ENCODE assay signal across 10 mouse cellular contexts in genomic region chr9:66886818-66887217, GRCm38 (mm10). TPM values are rescaled to one million over a fixed set of nuclear protein-coding genes. Genes with fewer than 3 reads are reported as not detected.
A peak's percentile ranks its signal among the peaks of the same experiment; 100 is the strongest.
DNase-seq lines count a peak whose midpoint lies in the region; ATAC-seq and TF ChIP-seq lines count a peak whose summit lies in the region.
"Had no signal": no experiment of that assay in that cellular context is flagged by ENCODE, and none has a peak within 500 bp of the region (broad histone marks: within the 10 kb centered on the region; RNA-seq: fewer than 3 reads in every experiment).

No protein-coding gene starts in this region.

- no peaks in the 10 kb centered on the region for H3K27me3 ChIP-seq in lung, postnatal 0 days (replicated peaks; ENCODE audit: insufficient read depth, low read length)
- H3K27me3 ChIP-seq: stomach, embryonic 15.5 days had no signal

- no peak for TF ChIP-seq EP300 in lung, postnatal 0 days (IDR thresholded peaks at IDR 0.05)

- H3K9ac ChIP-seq in lung, postnatal 0 days (replicated peaks; ENCODE audit: low read depth) = no peak overlapping the region
- H3K9ac ChIP-seq: stomach, embryonic 15.5 days had no signal

- 81% methylated on average over 6 of the region's 6 CpGs for WGBS in lung, postnatal 0 days
- WGBS in lung, adult 2 months = 72% methylated on average over 6 of the region's 6 CpGs

- no peaks in the 10 kb centered on the region for H3K9me3 ChIP-seq in lung, postnatal 0 days (ENCODE audit: low read length)
- H3K9me3 ChIP-seq: stomach, embryonic 15.5 days had no signal

- 0 out of 2 replicates have a peak, but pooled peaks cover 3% of the 10 kb centered on the region for H3K4me1 ChIP-seq in lung, postnatal 0 days (ENCODE audit: insufficient read depth, low read depth, low read length)
- H3K4me1 ChIP-seq in lung, adult 2 months (ENCODE audit: control insufficient read depth, insufficient read depth, low read length) = peaks cover 9% of the 10 kb centered on the region; the same call in 1 of the 2 replicates

- H3K27ac ChIP-seq in lung, postnatal 0 days (ENCODE audit: low read length) = no peak overlapping the region
- H3K27ac ChIP-seq: stomach, embryonic 15.5 days had no signal

- no peak overlapping the region for H3K4me3 ChIP-seq in lung, postnatal 0 days (ENCODE audit: low read depth, low read length)
- no peak overlapping the region for H3K4me3 ChIP-seq in lung, adult 2 months (replicated peaks; ENCODE audit: extremely low read depth, low read depth, low read length)
- H3K4me3 ChIP-seq: stomach, embryonic 15.5 days had no signal

- ATAC-seq in lung, postnatal 0 days = peak; percentile 43
- ATAC-seq in monocyte, adult 5-6 weeks (replicated peaks; ENCODE audit: insufficient number of reproducible peaks, low FRiP score, low TSS enrichment, poor library complexity, severe bottlenecking) = peak; percentile 94

- TF ChIP-seq CTCF in lung, postnatal 0 days (IDR thresholded peaks at IDR 0.05) = no peak
- no peak for TF ChIP-seq CTCF in lung, adult 2 months (IDR thresholded peaks at IDR 0.05; ENCODE audit: insufficient read depth, low read length)

- TF ChIP-seq POLR2A in lung, adult 2 months (IDR thresholded peaks at IDR 0.05; ENCODE audit: borderline replicate concordance, extremely low read depth, low read depth, low read length) = no peak

- H3K4me2 ChIP-seq in lung, postnatal 0 days (replicated peaks; ENCODE audit: low read depth, low read length) = no peak overlapping the region
- H3K4me2 ChIP-seq: stomach, embryonic 15.5 days had no signal

- peak; percentile 30 for DNase-seq in embryo, embryonic 10.5 days (ENCODE audit: low spot score)
- no peak for DNase-seq in embryo, embryonic 11 days
- peak; percentile 49 for DNase-seq in lung, postnatal 0 days (ENCODE audit: low spot score)
- DNase-seq in lung, adult 2 months = no peak
- DNase-seq in liver = peak; percentile 37
- no peak for DNase-seq in ovary, postnatal 14 days (ENCODE audit: low spot score)
- DNase-seq in kidney, postnatal 25 days = no peak
- DNase-seq: heart, postnatal 10 days had no signal

- no peaks in the 10 kb centered on the region for H3K36me3 ChIP-seq in lung, postnatal 0 days (ENCODE audit: insufficient read depth, low read length)
- H3K36me3 ChIP-seq: stomach, embryonic 15.5 days had no signal

RNA-seq across cellular contexts. Expression of gene Rab8b, which starts 32.7 kb away (rescaled TPM):
- 15.6 and 20.4 TPM in 2 replicates for polyA plus RNA-seq in lung, postnatal 0 days (2015; fragmentation: Nextera tagmentation; extraction: Ambion mirVana)
- polyA plus RNA-seq in lung, adult 2 months (2012; rRNA removed) = 11.9 and 19.2 TPM in 2 replicates
- 147 to 179 TPM (median 160 TPM) in 3 replicates for total RNA-seq in monocyte, adult 5-6 weeks (2017)

RNA-seq across cellular contexts. Expression of gene Aph1c, which starts 52.3 kb away (rescaled TPM):
- 10.5 and 11.7 TPM in 2 replicates for polyA plus RNA-seq in lung, postnatal 0 days (2015; fragmentation: Nextera tagmentation; extraction: Ambion mirVana)
- polyA plus RNA-seq in lung, adult 2 months (2012; rRNA removed) = 1.6 and 4.6 TPM in 2 replicates
- total RNA-seq in monocyte, adult 5-6 weeks (2017) = 1.9 to 9.5 TPM (median 3.2 TPM) in 3 replicates

RNA-seq across cellular contexts. Expression of gene Rps27l, which starts 59.1 kb away (rescaled TPM):
- 572 and 579 TPM in 2 replicates for polyA plus RNA-seq in lung, postnatal 0 days (2015; fragmentation: Nextera tagmentation; extraction: Ambion mirVana)
- 31.1 and 36.3 TPM in 2 replicates for polyA plus RNA-seq in lung, adult 2 months (2012; rRNA removed)
- total RNA-seq in monocyte, adult 5-6 weeks (2017) = 70.0 to 115 TPM (median 89.9 TPM) in 3 replicates

Comparison
In these comparisons a context has a peak if more than half of its experiments do, and no peak if none do; other contexts are left out.
1. DNase-seq: peak in embryo, embryonic 10.5 days (single experiment), lung, postnatal 0 days (single experiment) and liver (single experiment); none in embryo, embryonic 11 days (single experiment), lung, adult 2 months (single experiment), ovary, postnatal 14 days (single experiment) and kidney, postnatal 25 days (0 of 2).
2. RNA of gene Rps27l, which starts 59.1 kb away (polyA plus RNA-seq): 572 to 579 TPM in lung, postnatal 0 days; 31.1 to 36.3 TPM in lung, adult 2 months; every median in the first group is over 10 times any median in the second.